Mouse (Mus musculus): Measurements from ENCODE around the gene Khsrp. TPM values are rescaled to one million over a fixed set of nuclear protein-coding genes. Genes with fewer than 3 reads are reported as not detected.

The Khsrp gene
- polyA plus RNA-seq, 1 experiment from 2014 or later, result 32.1 TPM

DNA sequence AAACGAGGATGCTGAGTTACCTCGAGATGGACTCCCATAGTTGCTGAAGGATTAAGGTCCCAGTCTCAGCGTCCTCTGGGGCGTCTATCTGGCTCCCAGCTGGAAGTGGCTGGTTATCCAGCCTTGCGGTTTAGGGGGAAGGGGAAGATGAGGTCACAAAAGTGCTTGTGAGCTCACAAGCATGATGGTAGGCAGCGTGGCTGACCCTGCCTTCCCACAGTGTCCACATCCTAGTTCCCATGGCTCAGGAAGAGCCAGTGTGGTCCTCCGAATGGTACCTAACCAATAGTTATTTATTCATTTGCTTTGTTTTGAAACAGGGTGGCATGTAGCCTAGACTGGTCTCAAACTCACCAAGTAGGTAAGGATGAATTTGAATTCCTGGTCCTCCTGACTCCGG lies 10.2 kb upstream of the Khsrp start, which contains the start of gene Slc25a41:
TSS of gene Slc25a41 (minus strand) at position 101 of the 400 bp plus-strand sequence.
- H3K9me3 ChIP-seq (ENCODE audit: control insufficient read depth, low read length), result no peaks in the 10 kb centered on the region
- H3K27me3 ChIP-seq (ENCODE audit: control insufficient read depth, insufficient read depth, low read length), result no peaks in the 10 kb centered on the region; the same call in 1 of the 2 replicates
- ATAC-seq (ENCODE audit: low read depth), result no peak
- no peak within 1 kb of the TSS for H3K4me2 ChIP-seq (ENCODE audit: low read depth, low read length)
- H3K36me3 ChIP-seq (ENCODE audit: control insufficient read depth, insufficient read depth, low read length), result 0 out of 2 replicates have a peak, but pooled peaks cover 6% of the 10 kb centered on the region
- H3K27ac ChIP-seq (ENCODE audit: low read depth, low read length), result no peak within 1 kb of the TSS
- H3K9ac ChIP-seq (replicated peaks; ENCODE audit: low read depth, low read length), result no peak within 1 kb of the TSS
- WGBS, result 74% methylated on average over 8 of the region's 8 CpGs
- no peak within 1 kb of the TSS for H3K4me3 ChIP-seq (ENCODE audit: low read depth, low read length)
- H3K4me1 ChIP-seq (ENCODE audit: control insufficient read depth, insufficient read depth, low read length), result no peaks in the 10 kb centered on the region

- 37% methylated on average over 8 of the region's 8 CpGs for WGBS
- Histone ChIP-seq H3K4me2 (ENCODE audit: low read depth, low read length) (no peak overlapping the region), H3K4me3 (ENCODE audit: low read depth, low read length) (no peak overlapping the region), H3K36me3 (ENCODE audit: control insufficient read depth, insufficient read depth, low read length) (no peaks in the 10 kb centered on the region), H3K9me3 (ENCODE audit: control insufficient read depth, low read length) (no peaks in the 10 kb centered on the region), H3K4me1 (ENCODE audit: control insufficient read depth, insufficient read depth, low read length) (no peaks in the 10 kb centered on the region), H3K27me3 (ENCODE audit: control insufficient read depth, insufficient read depth, low read length) (no peaks in the 10 kb centered on the region; the same call in 1 of the 2 replicates), H3K9ac (replicated peaks; ENCODE audit: low read depth, low read length) (no peak overlapping the region), H3K27ac (ENCODE audit: low read depth, low read length) (no peak overlapping the region)
- no peak for ATAC-seq (ENCODE audit: low read depth)
These were observed 7.7 kb upstream of the Khsrp start for GRCm38 (mm10) chr17:57038978-57039377.

DNA sequence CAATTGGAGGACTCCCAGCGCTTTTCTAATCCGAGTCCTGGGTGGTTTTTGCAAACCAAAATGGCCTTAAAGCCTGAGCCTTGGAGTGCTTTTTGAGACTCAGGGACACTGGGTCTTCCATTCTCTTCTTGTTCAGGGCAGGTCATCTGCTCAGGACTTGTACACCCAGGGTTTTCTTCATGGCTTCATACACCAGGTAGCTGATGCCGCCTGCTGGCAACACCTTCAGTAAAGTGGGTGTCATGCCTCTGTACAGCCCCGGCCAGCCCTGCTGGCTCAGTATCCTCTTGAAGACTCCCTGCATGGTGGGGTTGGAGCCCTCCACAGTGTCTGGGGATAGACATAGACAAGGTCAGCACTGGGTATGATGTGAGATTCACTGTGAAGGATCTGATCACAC lies 1.5 kb upstream of the Khsrp start:
- ATAC-seq (ENCODE audit: low read depth), result no peak
- H3K4me1 ChIP-seq (ENCODE audit: control insufficient read depth, insufficient read depth, low read length), result peaks cover 12% of the 10 kb centered on the region
- H3K4me2 ChIP-seq (ENCODE audit: low read depth, low read length), result no peak overlapping the region
- no peak overlapping the region for H3K9ac ChIP-seq (replicated peaks; ENCODE audit: low read depth, low read length)
- H3K27me3 ChIP-seq (ENCODE audit: control insufficient read depth, insufficient read depth, low read length), result no peaks in the 10 kb centered on the region; the same call in 1 of the 2 replicates
- H3K36me3 ChIP-seq (ENCODE audit: control insufficient read depth, insufficient read depth, low read length), result no peaks in the 10 kb centered on the region; the same call in 1 of the 2 replicates
- WGBS, result 86% methylated on average over 4 of the region's 4 CpGs
- H3K27ac ChIP-seq (ENCODE audit: low read depth, low read length), result no peak overlapping the region
- H3K4me3 ChIP-seq (ENCODE audit: low read depth, low read length), result no peak overlapping the region
- H3K9me3 ChIP-seq (ENCODE audit: control insufficient read depth, low read length), result no peaks in the 10 kb centered on the region

GRCm38 (mm10) chr17:57031661-57032420 lies 519 bp upstream of the Khsrp start:
- Histone ChIP-seq H3K4me3 (ENCODE audit: low read depth, low read length) (peak overlapping the region; percentile 91), H3K4me1 (ENCODE audit: control insufficient read depth, insufficient read depth, low read length) (peaks cover 12% of the 10 kb centered on the region), H3K9ac (replicated peaks; ENCODE audit: low read depth, low read length) (peak overlapping the region; percentile 99), H3K27ac (ENCODE audit: low read depth, low read length) (peak overlapping the region; percentile 71), H3K4me2 (ENCODE audit: low read depth, low read length) (peak overlapping the region; percentile 99), H3K9me3 (ENCODE audit: control insufficient read depth, low read length) (no peaks in the 10 kb centered on the region), H3K36me3 (ENCODE audit: control insufficient read depth, insufficient read depth, low read length) (peaks cover 9% of the 10 kb centered on the region), H3K27me3 (ENCODE audit: control insufficient read depth, insufficient read depth, low read length) (no peaks in the 10 kb centered on the region; the same call in 1 of the 2 replicates)
- WGBS, result under 1% methylated on average over 36 of the region's 38 CpGs
- peak; percentile 98 for ATAC-seq (ENCODE audit: low read depth)

- Histone ChIP-seq H3K4me2 (ENCODE audit: low read depth, low read length) (peak overlapping the region; percentile 99), H3K4me3 (ENCODE audit: low read depth, low read length) (peak overlapping the region; percentile 91), H3K27ac (ENCODE audit: low read depth, low read length) (no peak overlapping the region), H3K9me3 (ENCODE audit: control insufficient read depth, low read length) (no peaks in the 10 kb centered on the region), H3K4me1 (ENCODE audit: control insufficient read depth, insufficient read depth, low read length) (peaks cover 12% of the 10 kb centered on the region), H3K9ac (replicated peaks; ENCODE audit: low read depth, low read length) (peak overlapping the region; percentile 99), H3K27me3 (ENCODE audit: control insufficient read depth, insufficient read depth, low read length) (no peaks in the 10 kb centered on the region; the same call in 1 of the 2 replicates), H3K36me3 (ENCODE audit: control insufficient read depth, insufficient read depth, low read length) (peaks cover 30% of the 10 kb centered on the region)
- no peak for ATAC-seq (ENCODE audit: low read depth)
- 37% methylated on average over 8 of the region's 8 CpGs for WGBS
These were observed 1.6 kb downstream of the Khsrp start for GRCm38 (mm10) chr17:57029691-57030090.

DNA sequence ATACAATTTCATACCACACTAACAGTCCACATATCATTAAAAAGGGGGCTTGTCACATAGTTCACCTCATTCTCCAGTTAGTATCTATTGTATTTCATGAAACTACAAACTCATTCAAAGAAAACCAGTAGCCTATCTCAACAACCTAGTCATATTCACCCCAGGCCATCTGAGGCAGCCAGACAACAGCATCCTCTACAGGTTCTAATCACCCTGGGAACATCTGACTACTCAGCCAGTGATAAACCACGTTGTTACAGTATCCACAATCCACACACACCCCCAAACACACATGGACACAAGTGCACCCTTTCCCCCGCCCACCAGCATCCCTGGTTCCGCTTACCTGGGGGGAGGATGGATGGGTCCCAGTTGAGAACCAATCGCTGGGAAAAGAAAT lies 3.9 kb downstream of the Khsrp start:
- Histone ChIP-seq H3K9me3 (ENCODE audit: control insufficient read depth, low read length) (no peaks in the 10 kb centered on the region), H3K36me3 (ENCODE audit: control insufficient read depth, insufficient read depth, low read length) (peaks cover 51% of the 10 kb centered on the region), H3K4me1 (ENCODE audit: control insufficient read depth, insufficient read depth, low read length) (peaks cover 12% of the 10 kb centered on the region), H3K4me3 (ENCODE audit: low read depth, low read length) (no peak overlapping the region), H3K27me3 (ENCODE audit: control insufficient read depth, insufficient read depth, low read length) (no peaks in the 10 kb centered on the region; the same call in 1 of the 2 replicates), H3K4me2 (ENCODE audit: low read depth, low read length) (no peak overlapping the region), H3K9ac (replicated peaks; ENCODE audit: low read depth, low read length) (no peak overlapping the region), H3K27ac (ENCODE audit: low read depth, low read length) (no peak overlapping the region)
- ATAC-seq (ENCODE audit: low read depth), result no peak
- WGBS, result 92% methylated on average over 4 of the region's 4 CpGs

DNA sequence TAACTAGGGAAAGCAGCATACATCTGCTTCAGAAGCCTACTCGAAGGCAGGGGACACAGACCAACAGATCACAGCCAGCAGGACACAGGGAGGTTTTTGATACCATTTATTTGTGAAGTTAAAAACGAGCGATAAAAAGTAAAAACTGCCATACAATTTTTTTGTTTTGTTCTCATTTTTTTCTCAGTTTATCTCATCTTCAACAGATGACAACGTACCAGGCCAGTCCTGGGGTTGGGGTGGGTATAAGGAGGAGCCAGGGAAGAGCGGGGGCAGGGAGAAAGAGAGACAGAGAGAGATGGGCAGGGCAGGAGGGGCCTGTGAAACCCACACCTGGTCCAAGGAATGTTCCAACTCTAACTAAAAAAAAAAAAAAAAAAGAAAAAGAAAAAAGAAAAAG lies 10.4 kb downstream of the Khsrp start:
- Histone ChIP-seq H3K4me1 (ENCODE audit: control insufficient read depth, insufficient read depth, low read length) (no peaks in the 10 kb centered on the region), H3K27ac (ENCODE audit: low read depth, low read length) (no peak overlapping the region), H3K36me3 (ENCODE audit: control insufficient read depth, insufficient read depth, low read length) (peaks cover 46% of the 10 kb centered on the region), H3K4me2 (ENCODE audit: low read depth, low read length) (no peak overlapping the region), H3K9me3 (ENCODE audit: control insufficient read depth, low read length) (no peaks in the 10 kb centered on the region), H3K27me3 (ENCODE audit: control insufficient read depth, insufficient read depth, low read length) (no peaks in the 10 kb centered on the region), H3K9ac (replicated peaks; ENCODE audit: low read depth, low read length) (no peak overlapping the region), H3K4me3 (ENCODE audit: low read depth, low read length) (no peak overlapping the region)
- 96% methylated on average over 5 of the region's 5 CpGs for WGBS
- no peak for ATAC-seq (ENCODE audit: low read depth)

DNA sequence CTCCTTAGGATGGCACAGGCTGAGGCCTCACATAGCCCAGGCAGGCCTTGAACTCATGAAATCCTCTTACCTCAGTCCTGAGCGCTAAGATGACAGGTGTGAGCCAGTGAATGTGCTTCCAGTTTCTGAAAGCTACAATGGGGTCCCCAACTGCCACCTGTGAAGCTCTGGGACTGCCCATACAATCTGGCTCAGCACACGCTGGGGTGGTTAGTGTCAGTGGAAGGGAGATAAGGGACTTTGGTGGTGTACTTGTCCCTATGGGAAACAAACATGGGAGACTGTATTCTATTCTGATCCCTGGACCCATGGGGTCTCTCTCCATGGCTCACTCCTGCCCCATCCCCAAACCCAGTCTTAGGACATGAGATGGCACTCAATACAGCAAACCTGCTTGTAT lies 11.6 kb downstream of the Khsrp start:
- Histone ChIP-seq H3K4me1 (ENCODE audit: control insufficient read depth, insufficient read depth, low read length) (no peaks in the 10 kb centered on the region), H3K36me3 (ENCODE audit: control insufficient read depth, insufficient read depth, low read length) (peaks cover 33% of the 10 kb centered on the region), H3K27me3 (ENCODE audit: control insufficient read depth, insufficient read depth, low read length) (no peaks in the 10 kb centered on the region), H3K9ac (replicated peaks; ENCODE audit: low read depth, low read length) (no peak overlapping the region), H3K4me3 (ENCODE audit: low read depth, low read length) (no peak overlapping the region), H3K9me3 (ENCODE audit: control insufficient read depth, low read length) (no peaks in the 10 kb centered on the region), H3K27ac (ENCODE audit: low read depth, low read length) (no peak overlapping the region), H3K4me2 (ENCODE audit: low read depth, low read length) (no peak overlapping the region)
- 82% methylated on average over 2 of the region's 2 CpGs for WGBS
- ATAC-seq (ENCODE audit: low read depth), result no peak

GRCm38 (mm10) chr17:57012245-57012795 lies 19.0 kb downstream of the Khsrp start:
- H3K4me2 ChIP-seq (ENCODE audit: low read depth, low read length), result peak overlapping the region; percentile 61
- H3K27me3 ChIP-seq (ENCODE audit: control insufficient read depth, insufficient read depth, low read length), result no peaks in the 10 kb centered on the region
- 79% methylated on average over 13 of the region's 13 CpGs for WGBS
- peak overlapping the region; percentile 51 for H3K4me3 ChIP-seq (ENCODE audit: low read depth, low read length)
- H3K36me3 ChIP-seq (ENCODE audit: control insufficient read depth, insufficient read depth, low read length), result 0 out of 2 replicates have a peak, but pooled peaks cover 2% of the 10 kb centered on the region
- ATAC-seq (ENCODE audit: low read depth), result no peak
- H3K9ac ChIP-seq (replicated peaks; ENCODE audit: low read depth, low read length), result peak overlapping the region; percentile 73; the same call in 1 of the 2 replicates
- peaks cover 11% of the 10 kb centered on the region; the same call in 1 of the 2 replicates for H3K4me1 ChIP-seq (ENCODE audit: control insufficient read depth, insufficient read depth, low read length)
- peak overlapping the region; percentile 96; the same call in 1 of the 2 replicates for H3K27ac ChIP-seq (ENCODE audit: low read depth, low read length)
- no peaks in the 10 kb centered on the region for H3K9me3 ChIP-seq (ENCODE audit: control insufficient read depth, low read length)
